Mouse (Mus musculus): ENCODE results near the gene Yod1. TPM values are rescaled to one million over a fixed set of nuclear protein-coding genes. Genes with fewer than 3 reads are reported as not detected.

Yod1 gene
- polyA plus RNA-seq, 1 experiment from 2014 or later = 20.3 TPM

DNA sequence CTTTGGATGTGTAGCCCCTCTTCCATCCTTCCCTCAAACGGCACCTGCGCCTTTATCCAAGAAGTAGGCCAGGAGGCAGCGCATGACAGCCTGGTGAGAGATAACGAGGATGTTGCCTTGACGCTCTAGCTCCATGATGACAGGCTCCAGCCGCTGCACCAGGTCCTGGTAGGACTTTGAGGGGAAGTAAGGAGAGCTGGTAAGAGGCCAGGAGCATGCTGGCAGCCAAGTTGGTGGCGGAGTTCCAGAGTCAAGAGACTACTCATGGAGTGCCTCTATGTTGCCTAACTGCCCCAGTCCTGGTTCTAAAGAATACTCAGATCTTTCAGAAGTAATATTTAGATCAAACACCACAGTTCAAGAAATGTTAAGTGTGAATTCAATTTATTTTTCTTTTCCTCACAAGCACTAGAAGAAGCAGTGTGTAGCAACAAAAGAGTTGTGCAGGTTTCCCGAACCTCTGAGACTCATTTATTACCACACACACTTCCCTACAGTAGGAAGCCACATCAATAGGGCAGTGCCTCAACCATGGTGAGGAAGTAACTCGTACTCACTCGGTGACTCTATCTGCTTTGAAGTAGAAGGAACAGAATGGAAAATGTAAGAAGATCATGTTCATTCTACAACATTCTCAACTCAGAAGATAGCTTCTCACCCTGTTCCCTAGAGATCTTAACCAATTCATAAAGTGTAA is 17.0 kb upstream of the Yod1 start:
- H3K27ac ChIP-seq (ENCODE audit: low read depth) = no peak overlapping the region
- no peak for TF ChIP-seq CTCF (IDR thresholded peaks at IDR 0.05; ENCODE audit: low read depth)
- no peak for TF ChIP-seq EP300 (IDR thresholded peaks at IDR 0.05; ENCODE audit: low read depth)
- H3K27me3 ChIP-seq (ENCODE audit: insufficient read depth, low read length) = no peaks in the 10 kb centered on the region
- WGBS (ENCODE audit: insufficient replicate concordance) = 81% methylated on average over 10 of the region's 10 CpGs
- H3K4me1 ChIP-seq (ENCODE audit: insufficient read depth) = no peaks in the 10 kb centered on the region
- no peak overlapping the region for H3K4me3 ChIP-seq (ENCODE audit: low read depth, low read length)
- ATAC-seq (no peak), DNase-seq (no peak)
- no peaks in the 10 kb centered on the region for H3K9me3 ChIP-seq (ENCODE audit: low read length)
- peaks cover 56% of the 10 kb centered on the region for H3K36me3 ChIP-seq (replicated peaks; ENCODE audit: insufficient read depth, low read length)
- no peak overlapping the region for H3K9ac ChIP-seq (replicated peaks)
- H3K4me2 ChIP-seq (ENCODE audit: low read depth, low read length) = no peak overlapping the region

DNA sequence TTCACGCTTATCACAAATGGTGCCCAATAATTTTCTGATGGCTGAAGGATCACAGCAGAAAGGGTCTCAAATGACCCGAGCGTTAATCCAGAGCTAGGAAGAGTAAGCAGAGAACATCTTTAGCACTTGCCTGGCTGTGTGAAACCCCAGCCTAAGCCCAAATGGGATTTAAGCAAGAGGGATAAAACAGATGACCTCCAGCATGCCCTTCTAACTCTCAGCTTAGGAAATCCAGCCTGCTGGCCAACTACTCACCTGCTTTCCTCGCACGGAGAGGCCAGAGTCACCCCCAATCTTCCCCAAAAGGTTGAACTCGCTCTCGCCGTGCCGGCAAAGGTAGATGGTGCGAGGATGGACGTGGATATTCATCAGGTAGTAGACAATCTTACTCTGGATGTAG is 15.2 kb upstream of the Yod1 start:
- Histone ChIP-seq H3K36me3 (replicated peaks; ENCODE audit: insufficient read depth, low read length) (peaks cover 66% of the 10 kb centered on the region), H3K9me3 (ENCODE audit: low read length) (no peaks in the 10 kb centered on the region), H3K4me2 (ENCODE audit: low read depth, low read length) (no peak overlapping the region), H3K27me3 (ENCODE audit: insufficient read depth, low read length) (no peaks in the 10 kb centered on the region), H3K27ac (ENCODE audit: low read depth) (no peak overlapping the region), H3K4me1 (ENCODE audit: insufficient read depth) (no peaks in the 10 kb centered on the region), H3K9ac (replicated peaks) (no peak overlapping the region), H3K4me3 (ENCODE audit: low read depth, low read length) (no peak overlapping the region)
- 94% methylated on average over 11 of the region's 11 CpGs for WGBS (ENCODE audit: insufficient replicate concordance)
- TF ChIP-seq EP300 (IDR thresholded peaks at IDR 0.05; ENCODE audit: low read depth) (no peak), CTCF (IDR thresholded peaks at IDR 0.05; ENCODE audit: low read depth) (no peak)
- DNase-seq (no peak), ATAC-seq (no peak)

DNA sequence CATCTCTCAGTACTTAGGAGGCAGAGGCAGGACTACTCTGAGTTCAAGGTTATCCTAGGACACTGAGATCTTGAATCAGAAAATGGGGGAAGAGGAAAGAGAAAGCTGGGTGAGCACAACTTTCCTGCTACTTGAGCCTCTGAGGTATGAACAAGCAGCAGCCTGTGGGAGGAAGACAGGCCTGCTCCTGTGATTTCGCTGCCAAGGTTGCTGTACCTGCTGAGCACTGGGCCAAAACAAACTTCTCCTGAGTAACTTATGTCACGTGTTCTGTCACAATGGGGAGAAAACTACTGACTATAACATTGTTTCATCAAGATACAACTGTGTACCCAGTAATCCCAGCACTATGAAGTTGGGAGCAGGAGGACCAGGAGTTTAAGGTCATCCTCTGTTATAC is 13.5 kb upstream of the Yod1 start:
- WGBS (ENCODE audit: insufficient replicate concordance) = 80% methylated on average over 2 of the region's 2 CpGs
- H3K9me3 ChIP-seq (ENCODE audit: low read length) = no peaks in the 10 kb centered on the region
- H3K9ac ChIP-seq (replicated peaks) = no peak overlapping the region
- H3K4me1 ChIP-seq (ENCODE audit: insufficient read depth) = no peaks in the 10 kb centered on the region
- DNase-seq (no peak), ATAC-seq (no peak)
- H3K36me3 ChIP-seq (replicated peaks; ENCODE audit: insufficient read depth, low read length) = peaks cover 66% of the 10 kb centered on the region
- no peak overlapping the region for H3K4me2 ChIP-seq (ENCODE audit: low read depth, low read length)
- no peaks in the 10 kb centered on the region for H3K27me3 ChIP-seq (ENCODE audit: insufficient read depth, low read length)
- no peak for TF ChIP-seq EP300 (IDR thresholded peaks at IDR 0.05; ENCODE audit: low read depth)
- no peak for TF ChIP-seq CTCF (IDR thresholded peaks at IDR 0.05; ENCODE audit: low read depth)
- H3K27ac ChIP-seq (ENCODE audit: low read depth) = no peak overlapping the region
- H3K4me3 ChIP-seq (ENCODE audit: low read depth, low read length) = no peak overlapping the region

DNA sequence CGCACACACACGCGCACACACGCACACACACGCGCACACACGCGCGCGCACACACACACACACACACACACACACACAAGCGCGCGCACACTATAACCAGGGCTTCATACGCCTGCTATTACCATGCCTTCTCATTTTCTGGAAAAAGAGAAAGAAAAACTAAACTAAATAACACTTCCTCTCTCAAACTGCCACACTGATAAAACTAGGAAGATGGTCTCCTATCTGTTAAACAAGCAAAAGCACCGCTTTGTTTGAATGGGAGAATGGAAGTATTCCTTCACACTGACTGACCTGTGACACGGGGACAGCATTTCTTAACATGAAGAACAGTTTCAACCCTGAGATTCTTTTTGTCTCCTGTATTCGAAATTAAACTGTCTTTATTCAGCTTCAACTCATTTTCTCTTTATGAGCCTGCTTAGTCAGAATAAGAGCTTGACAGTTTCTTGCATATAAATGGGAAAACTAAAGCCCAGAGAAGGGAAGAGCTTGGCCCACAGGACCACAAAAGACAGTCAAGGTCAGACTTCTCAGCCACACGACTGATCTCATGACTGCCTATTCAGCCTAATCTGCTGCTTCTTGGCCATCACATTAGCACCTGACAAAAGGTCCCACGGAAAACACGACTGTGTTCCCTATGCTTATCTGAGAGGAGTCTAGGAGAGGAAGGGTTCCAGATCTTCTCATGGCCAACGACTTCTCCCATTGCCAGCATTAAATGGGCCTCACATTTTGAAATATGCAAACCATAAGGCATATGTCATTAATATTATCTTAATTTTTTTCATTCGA is 6.6 kb upstream of the Yod1 start:
- 85% methylated on average over 22 of the region's 22 CpGs for WGBS (ENCODE audit: insufficient replicate concordance)
- Histone ChIP-seq H3K9me3 (ENCODE audit: low read length) (no peaks in the 10 kb centered on the region), H3K4me3 (ENCODE audit: low read depth, low read length) (no peak overlapping the region), H3K27me3 (ENCODE audit: insufficient read depth, low read length) (no peaks in the 10 kb centered on the region), H3K9ac (replicated peaks) (no peak overlapping the region), H3K36me3 (replicated peaks; ENCODE audit: insufficient read depth, low read length) (peaks cover 41% of the 10 kb centered on the region), H3K4me1 (ENCODE audit: insufficient read depth) (peaks cover 6% of the 10 kb centered on the region; the same call in 1 of the 2 replicates), H3K27ac (ENCODE audit: low read depth) (no peak overlapping the region), H3K4me2 (ENCODE audit: low read depth, low read length) (no peak overlapping the region)
- ATAC-seq (no peak), DNase-seq (no peak)
- TF ChIP-seq CTCF (IDR thresholded peaks at IDR 0.05; ENCODE audit: low read depth) = no peak
- TF ChIP-seq EP300 (IDR thresholded peaks at IDR 0.05; ENCODE audit: low read depth) = no peak

DNA sequence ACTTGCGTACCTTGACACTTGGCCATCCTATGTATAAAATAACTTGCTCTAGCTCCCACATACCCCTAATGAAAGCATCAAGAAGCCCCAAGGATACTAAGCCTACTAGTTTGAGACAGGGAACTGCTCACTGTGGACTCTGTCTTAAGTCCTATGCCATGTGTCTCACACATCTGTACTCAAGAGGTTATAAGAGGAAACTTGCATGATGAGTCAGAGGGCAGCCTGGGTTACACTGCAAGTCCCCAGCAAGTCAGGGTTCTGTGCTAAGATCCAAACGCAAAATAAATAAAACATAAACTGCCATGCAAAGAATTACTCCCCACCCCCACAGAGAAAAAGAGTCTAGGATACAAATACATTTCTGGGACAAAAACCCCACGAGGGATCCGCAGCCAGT is 3.1 kb upstream of the Yod1 start:
- ATAC-seq (no peak), DNase-seq (no peak)
- H3K9ac ChIP-seq (replicated peaks) = no peak overlapping the region
- H3K4me3 ChIP-seq (ENCODE audit: low read depth, low read length) = no peak overlapping the region
- peaks cover 17% of the 10 kb centered on the region for H3K36me3 ChIP-seq (replicated peaks; ENCODE audit: insufficient read depth, low read length)
- no peak overlapping the region for H3K27ac ChIP-seq (ENCODE audit: low read depth)
- no peak overlapping the region for H3K4me2 ChIP-seq (ENCODE audit: low read depth, low read length)
- H3K4me1 ChIP-seq (ENCODE audit: insufficient read depth) = peaks cover 11% of the 10 kb centered on the region
- H3K27me3 ChIP-seq (ENCODE audit: insufficient read depth, low read length) = no peaks in the 10 kb centered on the region
- 83% methylated on average over 4 of the region's 4 CpGs for WGBS (ENCODE audit: insufficient replicate concordance)
- no peak for TF ChIP-seq EP300 (IDR thresholded peaks at IDR 0.05; ENCODE audit: low read depth)
- no peak for TF ChIP-seq CTCF (IDR thresholded peaks at IDR 0.05; ENCODE audit: low read depth)
- H3K9me3 ChIP-seq (ENCODE audit: low read length) = no peaks in the 10 kb centered on the region

DNA sequence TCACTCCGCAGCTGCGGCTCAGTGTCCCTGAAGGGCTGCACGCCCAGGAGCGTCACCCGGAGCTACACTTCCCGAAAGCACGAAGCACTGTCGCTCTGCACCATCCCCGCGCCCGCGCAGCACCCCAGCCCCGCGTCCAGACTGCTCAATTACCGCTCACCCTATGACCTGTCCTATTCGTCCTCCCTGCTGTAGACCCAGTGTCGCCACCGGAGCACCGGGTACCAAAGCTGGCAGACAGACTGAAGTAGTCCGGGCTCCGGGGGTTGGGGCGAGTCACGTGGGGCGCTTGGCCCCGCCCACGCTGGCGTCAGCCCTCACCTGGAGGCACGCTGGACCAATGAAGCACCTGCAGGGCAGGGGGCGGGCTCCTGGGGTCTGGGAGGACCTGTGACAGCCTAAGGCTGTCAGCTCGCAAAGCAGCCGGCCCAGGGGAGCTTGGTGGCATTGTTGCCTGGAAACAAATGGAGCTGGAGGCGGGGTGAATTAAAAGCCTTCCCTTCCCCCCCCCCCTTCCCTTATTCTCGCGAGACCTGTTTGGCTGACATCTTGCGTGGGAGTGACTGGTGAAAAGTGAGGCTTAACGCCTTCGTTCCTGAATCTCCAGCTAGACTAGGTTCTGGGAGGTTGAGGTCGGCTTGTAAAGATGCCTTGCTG is 1.4 kb upstream of the Yod1 start, which contains the start of gene Gm29427:
Gene Gm29427, minus strand, starts transcription at position 239 of the 657 bp plus-strand sequence.
- Histone ChIP-seq H3K36me3 (replicated peaks; ENCODE audit: insufficient read depth, low read length) (peaks cover 21% of the 10 kb centered on the region), H3K27me3 (ENCODE audit: insufficient read depth, low read length) (no peaks in the 10 kb centered on the region), H3K4me3 (ENCODE audit: low read depth, low read length) (peak within 1 kb of the TSS; percentile 100), H3K4me1 (ENCODE audit: insufficient read depth) (peaks cover 16% of the 10 kb centered on the region), H3K9me3 (ENCODE audit: low read length) (no peaks in the 10 kb centered on the region), H3K4me2 (ENCODE audit: low read depth, low read length) (peak within 1 kb of the TSS; percentile 92), H3K27ac (ENCODE audit: low read depth) (peak within 1 kb of the TSS; percentile 83), H3K9ac (replicated peaks) (peak within 1 kb of the TSS; percentile 99)
- TF ChIP-seq CTCF (IDR thresholded peaks at IDR 0.05; ENCODE audit: low read depth) (no peak), EP300 (IDR thresholded peaks at IDR 0.05; ENCODE audit: low read depth) (peak; percentile 83)
- ATAC-seq = peak; percentile 90
- under 1% methylated on average over 34 of the region's 38 CpGs for WGBS (ENCODE audit: insufficient replicate concordance)
- DNase-seq = peak; percentile 95
